Mouse (Mus musculus) T-helper 1 cell (primary cell): ENCODE measurements around the gene Vwa8.

Experiments
- in situ Hi-C: fragments of 300-600 bp; cut with MboI, MseI; formaldehyde crosslinking; loops from one replicate; pipeline ENCODE4 v1.15.1; 2025; ENCODE audit warnings: high pct_unique_total_duplicates

The Vwa8 gene

GRCm38 (mm10) chr14:79083573-79083972, 234.7 kb downstream of the Vwa8 start:
- in situ Hi-C loops = no loop called here

GRCm38 (mm10) chr14:79086006-79086405, 237.2 kb downstream of the Vwa8 start:
- in situ Hi-C loops = no loop called here

GRCm38 (mm10) chr14:79089464-79089863, 240.6 kb downstream of the Vwa8 start:
- in situ Hi-C loops = no loop called here

GRCm38 (mm10) chr14:79097181-79097580, 248.3 kb downstream of the Vwa8 start:
- in situ Hi-C loops = no loop called here

- in situ Hi-C loops = loop anchor here (5.0 kb wide), 2 partner anchors 65 to 440 kb away; no protein-coding TSS in a partner anchor
Measured at GRCm38 (mm10) chr14:79106655-79107515, 258.0 kb downstream of the Vwa8 start.

GRCm38 (mm10) chr14:79109375-79109774, 260.5 kb downstream of the Vwa8 start:
- in situ Hi-C loops = loop anchor here (5.0 kb wide), 2 partner anchors 67 to 442 kb away; no protein-coding TSS in a partner anchor

- in situ Hi-C loops = no loop called here
Measured at GRCm38 (mm10) chr14:79110012-79110411, 261.2 kb downstream of the Vwa8 start.

GRCm38 (mm10) chr14:79112050-79112449, 263.2 kb downstream of the Vwa8 start:
- in situ Hi-C loops = no loop called here

GRCm38 (mm10) chr14:79114526-79115383, 265.9 kb downstream of the Vwa8 start:
- in situ Hi-C loops = no loop called here

- in situ Hi-C loops = no loop called here
Measured at GRCm38 (mm10) chr14:79118457-79118856, 269.6 kb downstream of the Vwa8 start.

- in situ Hi-C loops = no loop called here
Measured at GRCm38 (mm10) chr14:79119354-79119753, 270.5 kb downstream of the Vwa8 start.

- in situ Hi-C loops = loop anchor here (10.0 kb wide), 1 partner anchor 204 kb away; no protein-coding TSS in a partner anchor
Measured at GRCm38 (mm10) chr14:79120681-79121080, 271.8 kb downstream of the Vwa8 start.

- in situ Hi-C loops = loop anchor here (10.0 kb wide), 1 partner anchor 201 kb away; no protein-coding TSS in a partner anchor
Measured at GRCm38 (mm10) chr14:79123466-79123865, 274.6 kb downstream of the Vwa8 start.

- in situ Hi-C loops = loop anchor here (10.0 kb wide), 1 partner anchor 200 kb away; no protein-coding TSS in a partner anchor
Measured at GRCm38 (mm10) chr14:79124643-79125042, 275.8 kb downstream of the Vwa8 start.

GRCm38 (mm10) chr14:79126176-79126575, 277.3 kb downstream of the Vwa8 start:
- in situ Hi-C loops = loop anchor here (10.0 kb wide), 1 partner anchor 199 kb away; no protein-coding TSS in a partner anchor

- in situ Hi-C loops = no loop called here
Measured at GRCm38 (mm10) chr14:79134891-79135334, 286.1 kb downstream of the Vwa8 start.

- in situ Hi-C loops = no loop called here
Measured at GRCm38 (mm10) chr14:79135441-79135840, 286.6 kb downstream of the Vwa8 start.

GRCm38 (mm10) chr14:79136585-79136984, 287.7 kb downstream of the Vwa8 start:
- in situ Hi-C loops = no loop called here

- in situ Hi-C loops = no loop called here
Measured at GRCm38 (mm10) chr14:79137100-79137499, 288.2 kb downstream of the Vwa8 start.

GRCm38 (mm10) chr14:79139096-79139651, 290.3 kb downstream of the Vwa8 start:
- in situ Hi-C loops = no loop called here
